Mouse (Mus musculus) lung, embryonic 14.5 days (tissue): ENCODE data around the gene Kcnj8. TPM values are rescaled to one million over a fixed set of nuclear protein-coding genes. Genes with fewer than 3 reads are reported as not detected.

Source experiments
- ATAC-seq: fragments of 200-750 bp; cut with Nextera tagmentation; 2 replicates; pipeline ENCODE4 v1.8.0; 2017; ENCODE audit warnings: mild to moderate bottlenecking, moderate TSS enrichment, moderate library complexity; ENCODE audit not compliant: insufficient read depth
- DNase-seq: peaks from one replicate; pipeline ENCODE4 v3.0.0-alpha.2; 2015
- H3K27ac ChIP-seq: fragments of 300-500 bp; sonication (generic); 2 replicates; pipeline ENCODE4 v1.5.1; 2014; ENCODE audit warnings: low read depth, mild to moderate bottlenecking, moderate library complexity
- H3K27me3 ChIP-seq: fragments of 300-500 bp; sonication (generic); 2 replicates; pipeline ENCODE4 v1.6.1; 2014; ENCODE audit warnings: low read length, control low read depth; ENCODE audit not compliant: insufficient read depth
- H3K36me3 ChIP-seq: fragments of 300-500 bp; sonication (generic); 2 replicates; pipeline ENCODE4 v1.6.1; 2014; ENCODE audit warnings: control low read depth; ENCODE audit not compliant: insufficient read depth
- H3K4me1 ChIP-seq: fragments of 300-500 bp; sonication (generic); 2 replicates; pipeline ENCODE4 v1.6.1; 2014; ENCODE audit warnings: antibody characterized with exemption, control low read depth; ENCODE audit not compliant: insufficient read depth
- H3K4me2 ChIP-seq: fragments of 300-500 bp; sonication (generic); 2 replicates; pipeline ENCODE4 v1.6.1; 2014; ENCODE audit warnings: mild to moderate bottlenecking
- H3K4me3 ChIP-seq: fragments of 300-500 bp; sonication (generic); 2 replicates; pipeline ENCODE4 v1.5.1; 2014; ENCODE audit warnings: low read depth, low read length
- H3K9ac ChIP-seq: fragments of 300-500 bp; sonication (generic); 2 replicates; pipeline ENCODE4 v1.6.1; 2014
- H3K9me3 ChIP-seq: fragments of 300-500 bp; sonication (generic); 2 replicates; pipeline ENCODE4 v1.6.1; 2016; ENCODE audit warnings: low read depth, low read length, control low read depth
- CTCF ChIP-seq: IDR thresholded peaks from 2 replicates; pipeline ENCODE4 v1.5.1; 2016; ENCODE audit warnings: antibody characterized with exemption, low read depth
- WGBS: fragments of 180-500 bp; shearing (Covaris S2); extraction: QIAGEN DNeasy Blood & Tissue Kit; methylation state at CpG from one replicate; pipeline ENCODE4 v1.1.7; 2014; 5-methylcytosine and 5-hydroxymethylcytosine counted together
- polyA plus RNA-seq: library from polyadenylated mRNA; unstranded; fragments of >200 nt; fragmentation: Nextera tagmentation; extraction: Ambion mirVana; gene quantifications from 2 replicates; pipeline ENCODE4 v1.2.1, GENCODE M21; 2014

Kcnj8 gene
- polyA plus RNA-seq, 1 experiment from 2014 or later = 13.6 TPM

DNA sequence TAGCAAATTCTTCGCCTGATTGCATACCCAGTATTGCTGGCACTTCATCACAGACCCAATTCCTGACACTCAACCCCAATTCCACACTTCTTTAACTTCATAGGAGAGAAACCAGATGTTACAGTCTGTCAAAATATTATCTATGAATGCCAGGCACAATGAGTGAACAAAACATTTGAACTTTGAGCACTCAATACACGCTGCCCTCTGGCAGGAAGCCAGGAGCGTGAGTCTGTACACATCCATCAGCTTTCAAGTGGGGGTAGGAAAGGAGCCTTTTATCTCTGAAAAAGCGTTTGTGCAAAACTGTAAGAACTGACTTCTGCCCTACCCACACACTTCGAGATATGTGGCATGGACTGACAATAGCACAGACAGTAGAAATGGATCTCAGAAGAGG is 4.0 kb downstream of the Kcnj8 start:
- Histone ChIP-seq H3K9me3 (no peaks in the 10 kb centered on the region), H3K4me1 (peaks cover 9% of the 10 kb centered on the region), H3K27ac (no peak overlapping the region), H3K27me3 (peaks cover 26% of the 10 kb centered on the region), H3K4me2 (peak overlapping the region; percentile 34; the same call in 1 of the 2 replicates), H3K36me3 (no peaks in the 10 kb centered on the region), H3K9ac (no peak overlapping the region), H3K4me3 (no peak overlapping the region)
- no peak for TF ChIP-seq CTCF
- WGBS = 8% methylated on average over 5 of the region's 5 CpGs
- peak; percentile 65; the same call in 1 of the 2 replicates for ATAC-seq
- peak; percentile 91 for DNase-seq

DNA sequence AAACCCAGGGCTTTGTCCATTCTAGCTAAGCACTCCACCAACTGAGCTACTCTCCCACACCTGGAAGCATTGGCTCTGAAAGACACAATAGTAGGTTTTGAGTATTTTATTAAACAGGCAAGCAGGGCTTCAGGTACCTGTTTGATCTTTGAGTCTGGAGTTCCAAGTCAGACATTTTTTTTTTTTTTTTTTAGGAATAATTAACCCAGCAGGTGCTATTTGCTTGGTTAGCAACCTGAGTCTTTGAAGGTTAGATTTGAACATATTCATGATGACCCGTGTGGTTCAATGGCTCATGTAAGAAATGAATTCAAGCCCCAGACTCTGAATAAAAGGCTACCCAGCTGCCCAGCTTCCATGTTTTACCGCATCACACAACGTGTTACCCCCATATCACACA is 6.7 kb downstream of the Kcnj8 start:
- Histone ChIP-seq H3K4me1 (peaks cover 9% of the 10 kb centered on the region), H3K36me3 (no peaks in the 10 kb centered on the region), H3K4me2 (no peak overlapping the region), H3K27ac (no peak overlapping the region), H3K9me3 (no peaks in the 10 kb centered on the region), H3K27me3 (peaks cover 8% of the 10 kb centered on the region; the same call in 1 of the 2 replicates), H3K9ac (no peak overlapping the region), H3K4me3 (no peak overlapping the region)
- no peak for TF ChIP-seq CTCF
- WGBS = 84% methylated on average over 3 of the region's 3 CpGs
- ATAC-seq = no peak
- DNase-seq = no peak

DNA sequence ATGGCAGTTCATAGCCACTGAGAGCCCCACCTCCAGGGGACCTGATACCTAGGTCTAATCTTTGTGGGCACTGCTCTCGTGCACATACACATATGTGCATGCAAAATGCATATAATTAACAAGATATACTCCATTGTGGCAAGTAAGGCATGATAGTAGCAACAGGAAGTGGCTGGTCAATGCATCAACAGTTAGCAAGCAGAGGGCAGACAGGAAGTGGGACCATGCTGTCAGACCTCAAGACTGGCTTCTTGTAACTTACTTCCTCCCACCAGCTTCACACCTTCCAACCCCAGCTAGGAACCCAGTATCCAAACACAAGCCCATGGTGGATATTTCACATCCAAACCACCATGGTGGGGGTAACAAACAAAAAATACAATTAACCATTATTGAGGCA is 10.3 kb downstream of the Kcnj8 start:
- Histone ChIP-seq H3K27me3 (no peaks in the 10 kb centered on the region), H3K9ac (no peak overlapping the region), H3K4me2 (no peak overlapping the region), H3K4me3 (no peak overlapping the region), H3K4me1 (no peaks in the 10 kb centered on the region), H3K9me3 (no peaks in the 10 kb centered on the region), H3K27ac (no peak overlapping the region), H3K36me3 (no peaks in the 10 kb centered on the region)
- no peak for TF ChIP-seq CTCF
- ATAC-seq = no peak
- DNase-seq = no peak
- 50% methylated on average over 1 of the region's 1 CpGs for WGBS

DNA sequence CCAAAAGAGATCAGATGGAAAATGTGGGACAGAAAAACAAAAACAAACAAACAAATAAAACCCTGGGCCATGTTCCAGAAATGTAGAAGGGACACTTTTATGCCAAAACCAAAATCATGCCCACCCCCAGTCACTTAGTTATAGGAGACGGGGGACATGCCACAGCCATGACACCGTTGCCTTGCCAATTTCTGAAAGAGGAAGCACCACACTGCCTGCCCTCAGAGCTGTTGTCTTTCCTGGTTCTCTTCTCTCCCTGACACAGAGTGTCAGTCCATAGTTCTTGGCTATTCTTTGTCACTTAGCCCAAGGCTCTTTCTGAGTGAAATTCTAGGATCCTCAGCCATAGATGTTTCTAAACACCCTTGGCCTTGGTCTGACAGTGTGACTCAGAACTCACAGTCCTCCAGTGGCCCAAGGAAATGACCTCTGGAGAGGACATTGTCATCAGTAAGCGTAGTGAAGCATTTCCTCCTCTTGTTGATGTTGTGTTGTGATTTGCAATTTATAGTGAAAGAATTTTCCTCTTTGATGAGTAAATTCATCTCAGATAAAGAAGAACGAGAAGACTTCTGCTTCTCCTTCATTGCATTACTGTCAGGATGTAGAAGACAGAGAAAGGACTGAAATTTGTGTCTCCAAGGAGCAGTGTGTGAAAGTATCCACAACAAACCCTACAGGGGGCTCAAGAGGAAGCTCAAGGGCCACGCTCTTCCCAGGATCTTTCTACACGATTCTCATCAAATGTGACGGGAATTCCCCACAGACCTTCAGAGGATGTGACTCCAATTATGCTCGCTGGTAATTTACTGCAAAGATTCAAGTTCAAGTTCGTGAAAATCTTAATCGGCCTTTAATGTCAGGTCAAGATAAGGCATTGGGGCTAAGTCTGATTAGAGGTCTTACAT is 12.4 kb downstream of the Kcnj8 start:
- no peaks in the 10 kb centered on the region for H3K36me3 ChIP-seq
- no peak overlapping the region for H3K9ac ChIP-seq
- WGBS = 69% methylated on average over 10 of the region's 10 CpGs
- H3K27me3 ChIP-seq = no peaks in the 10 kb centered on the region
- H3K9me3 ChIP-seq = no peaks in the 10 kb centered on the region
- no peaks in the 10 kb centered on the region for H3K4me1 ChIP-seq
- no peak overlapping the region for H3K4me2 ChIP-seq
- TF ChIP-seq CTCF = no peak
- ATAC-seq = no peak
- no peak overlapping the region for H3K4me3 ChIP-seq
- no peak for DNase-seq
- H3K27ac ChIP-seq = no peak overlapping the region

DNA sequence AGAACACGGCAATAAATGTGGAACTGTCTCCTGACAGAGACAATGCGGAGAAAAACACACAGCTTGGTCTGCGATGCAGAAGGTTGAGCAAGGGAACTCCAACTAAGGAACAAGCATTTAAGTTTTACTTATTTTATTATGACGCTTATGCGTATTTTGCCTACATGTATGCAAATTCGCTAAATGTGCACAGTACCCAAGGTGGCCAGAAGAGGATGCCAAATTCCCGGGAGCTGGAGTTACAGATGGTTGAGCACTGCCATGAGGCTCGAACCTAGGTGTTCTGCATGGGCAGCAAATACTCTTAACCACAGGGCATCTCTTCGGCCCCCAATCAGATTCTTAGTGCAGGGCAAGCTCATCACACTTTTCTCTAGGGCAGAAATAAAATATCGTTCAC is 13.3 kb downstream of the Kcnj8 start:
- no peak for ATAC-seq
- 82% methylated on average over 10 of the region's 10 CpGs for WGBS

DNA sequence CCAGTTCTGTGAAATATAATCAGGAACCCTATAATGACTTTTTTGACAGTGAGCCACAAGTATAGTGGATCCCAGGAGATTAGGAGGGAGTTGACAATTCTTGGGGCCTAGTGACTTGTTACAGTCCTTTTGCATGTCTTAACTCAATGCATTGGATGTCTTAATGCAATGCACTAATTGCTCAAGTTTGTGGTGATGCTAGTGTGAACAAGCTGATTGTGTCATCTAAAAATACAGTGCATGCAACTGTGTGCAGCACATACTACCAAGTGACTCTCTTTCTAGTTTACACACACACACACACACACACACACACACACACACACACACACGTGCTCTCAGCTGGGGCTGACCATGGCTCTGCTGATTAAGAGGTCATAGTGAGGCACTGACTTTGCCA is 15.4 kb downstream of the Kcnj8 start:
- no peaks in the 10 kb centered on the region for H3K9me3 ChIP-seq
- ATAC-seq = no peak
- no peak for DNase-seq
- H3K4me1 ChIP-seq = no peaks in the 10 kb centered on the region
- H3K9ac ChIP-seq = no peak overlapping the region
- H3K27ac ChIP-seq = no peak overlapping the region
- no peaks in the 10 kb centered on the region for H3K27me3 ChIP-seq
- no peak for TF ChIP-seq CTCF
- 57% methylated on average over 1 of the region's 1 CpGs for WGBS
- H3K4me3 ChIP-seq = no peak overlapping the region
- no peaks in the 10 kb centered on the region for H3K36me3 ChIP-seq
- no peak overlapping the region for H3K4me2 ChIP-seq

More for the DNA sequence above, 13.3 kb downstream of the Kcnj8 start:
- H3K36me3 ChIP-seq = no peaks in the 10 kb centered on the region
- H3K27ac ChIP-seq = no peak overlapping the region
- H3K4me2 ChIP-seq = no peak overlapping the region
- no peaks in the 10 kb centered on the region for H3K27me3 ChIP-seq
- DNase-seq = no peak
- no peaks in the 10 kb centered on the region for H3K4me1 ChIP-seq
- H3K9ac ChIP-seq = no peak overlapping the region
- no peaks in the 10 kb centered on the region for H3K9me3 ChIP-seq
- no peak overlapping the region for H3K4me3 ChIP-seq
- peak; percentile 68 for TF ChIP-seq CTCF

DNA sequence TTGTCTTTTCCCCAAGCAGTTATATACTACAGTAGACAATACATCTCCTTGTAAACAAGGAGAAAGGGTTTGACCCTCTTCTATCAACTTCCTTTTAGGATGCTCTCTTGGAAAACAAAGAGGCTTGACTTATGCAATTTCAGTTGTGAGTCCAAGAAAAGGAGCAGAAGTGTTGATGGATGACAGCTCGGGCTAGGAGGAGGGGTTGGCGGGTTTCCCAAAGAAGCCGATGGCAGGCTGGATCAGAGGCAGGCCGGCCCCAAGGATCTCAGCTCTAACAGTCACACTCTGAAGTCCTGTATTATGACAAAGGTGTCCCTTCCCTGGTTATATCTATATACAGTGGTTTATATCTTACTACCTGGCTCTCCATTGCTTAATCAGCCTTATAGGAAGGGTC is 19.9 kb downstream of the Kcnj8 start:
- Histone ChIP-seq H3K27me3 (no peaks in the 10 kb centered on the region), H3K36me3 (no peaks in the 10 kb centered on the region), H3K9ac (no peak overlapping the region), H3K4me1 (peaks cover 5% of the 10 kb centered on the region; the same call in 1 of the 2 replicates), H3K27ac (peak overlapping the region; percentile 3; the same call in 1 of the 2 replicates), H3K4me3 (no peak overlapping the region), H3K9me3 (no peaks in the 10 kb centered on the region), H3K4me2 (no peak overlapping the region)
- DNase-seq (peak; percentile 89), ATAC-seq (peak; percentile 77)
- TF ChIP-seq CTCF = no peak
- WGBS = 19% methylated on average over 4 of the region's 4 CpGs
